ENCODE assay signal across 11 mouse cellular contexts in the genomic region with DNA sequence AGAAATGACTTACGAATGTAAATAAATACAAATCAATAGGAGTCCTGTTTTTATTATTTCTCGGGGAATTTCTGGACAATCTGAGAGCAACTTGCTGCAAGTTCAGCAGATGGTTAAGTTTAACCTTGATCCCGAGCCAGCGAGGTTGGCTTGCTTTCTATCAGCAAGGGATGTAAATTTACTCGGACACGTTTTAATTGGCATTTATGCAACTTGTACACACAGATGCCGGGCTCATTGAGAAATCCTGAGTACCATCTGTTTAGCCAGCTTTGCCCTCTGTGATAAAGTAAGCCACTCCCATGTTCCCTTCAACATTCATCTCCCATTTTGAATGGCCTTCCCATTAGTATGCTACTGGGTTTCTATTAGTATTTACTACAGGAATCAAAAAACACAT.
A peak's percentile ranks its signal among the peaks of the same experiment; 100 is the strongest.
DNase-seq lines count a peak whose midpoint lies in the region; ATAC-seq lines count a peak whose summit lies in the region.
"Had no signal": no experiment of that assay in that cellular context is flagged by ENCODE, and none has a peak within 500 bp of the region (broad histone marks: within the 10 kb centered on the region; RNA-seq: fewer than 3 reads in every experiment).

No protein-coding gene starts in this region.

- no peak overlapping the region for H3K27ac ChIP-seq in embryonic facial prominence, embryonic 11.5 days (replicated peaks; ENCODE audit: low read depth, low read length)
- H3K27ac ChIP-seq: embryonic facial prominence, embryonic 13.5 days; heart, embryonic 13.5 days had no signal

- 28% methylated on average over 7 of the region's 7 CpGs for WGBS in embryonic facial prominence, embryonic 11.5 days

- no peaks in the 10 kb centered on the region for H3K27me3 ChIP-seq in embryonic facial prominence, embryonic 11.5 days (ENCODE audit: control insufficient read depth, insufficient read depth, low read length)
- H3K27me3 ChIP-seq: embryonic facial prominence, embryonic 13.5 days; heart, embryonic 13.5 days had no signal

- H3K4me1 ChIP-seq in embryonic facial prominence, embryonic 11.5 days (ENCODE audit: control insufficient read depth, insufficient read depth, low read length), result no peaks in the 10 kb centered on the region

- no peak overlapping the region for H3K9ac ChIP-seq in embryonic facial prominence, embryonic 11.5 days (replicated peaks; ENCODE audit: low read length)
- H3K9ac ChIP-seq: embryonic facial prominence, embryonic 13.5 days; heart, embryonic 13.5 days had no signal

- H3K4me3 ChIP-seq in embryonic facial prominence, embryonic 11.5 days (ENCODE audit: low read depth, low read length), result no peak overlapping the region
- H3K4me3 ChIP-seq: embryonic facial prominence, embryonic 13.5 days; heart, embryonic 13.5 days had no signal

- no peaks in the 10 kb centered on the region for H3K36me3 ChIP-seq in embryonic facial prominence, embryonic 11.5 days (replicated peaks; ENCODE audit: control insufficient read depth, insufficient read depth, low read depth, low read length)
- H3K36me3 ChIP-seq: embryonic facial prominence, embryonic 13.5 days; heart, embryonic 13.5 days had no signal

- no peak overlapping the region for H3K4me2 ChIP-seq in embryonic facial prominence, embryonic 11.5 days (ENCODE audit: low read depth, low read length)
- H3K4me2 ChIP-seq: embryonic facial prominence, embryonic 13.5 days; heart, embryonic 13.5 days had no signal

- no peak for ATAC-seq in embryonic facial prominence, embryonic 11.5 days (replicated peaks; ENCODE audit: insufficient number of reproducible peaks, low FRiP score, low TSS enrichment, low read depth)
- ATAC-seq: lung, postnatal 0 days had no signal

- no peaks in the 10 kb centered on the region for H3K9me3 ChIP-seq in embryonic facial prominence, embryonic 11.5 days (replicated peaks; ENCODE audit: control insufficient read depth, low read length)
- H3K9me3 ChIP-seq: embryonic facial prominence, embryonic 13.5 days; heart, embryonic 13.5 days had no signal

- peak; percentile 40 for DNase-seq in adrenal gland, adult 2 months
- no peak for DNase-seq in adrenal gland, adult 18-20 months (ENCODE audit: low spot score in 2 of 2)
- peak; percentile 12 for DNase-seq in adrenal gland, postnatal 25 days
- peak; percentile 47 for DNase-seq in embryonic facial prominence, embryonic 11.5 days (ENCODE audit: low spot score)
- peak; percentile 30 to 44 for DNase-seq in layer of hippocampus, adult 8-10 months (ENCODE audit: low spot score in 2 of 2)
- DNase-seq in thymus, postnatal 0 days (ENCODE audit: low spot score), result no peak
- no peak for DNase-seq in urinary bladder, postnatal 10 days (ENCODE audit: low spot score)
- no peak for DNase-seq in lung, adult 18-20 months

Comparison
In these comparisons a context has a peak if more than half of its experiments do, and no peak if none do; other contexts are left out.
1. DNase-seq: peak in adrenal gland, adult 2 months (single experiment), adrenal gland, postnatal 25 days (single experiment), embryonic facial prominence, embryonic 11.5 days (single experiment) and layer of hippocampus, adult 8-10 months (2 of 2); none in adrenal gland, adult 18-20 months (0 of 2), thymus, postnatal 0 days (single experiment), urinary bladder, postnatal 10 days (single experiment) and lung, adult 18-20 months (0 of 2).